Mouse (Mus musculus) thymus, adult 2 months (tissue): Measurements from ENCODE around the gene Emilin2.

Experiments used
- CTCF ChIP-seq: fragments of 200-500 bp; IDR thresholded peaks from 2 replicates; pipeline ENCODE4 v1.5.1; 2012; ENCODE audit warnings: mild to moderate bottlenecking, control low read depth, low read length, moderate library complexity, borderline replicate concordance; ENCODE audit not compliant: control insufficient read depth, poor library complexity, insufficient read depth; ENCODE audit errors: extremely low read depth
- POLR2A ChIP-seq: fragments of 200-500 bp; IDR thresholded peaks from 2 replicates; pipeline ENCODE4 v1.6.1; 2012; ENCODE audit warnings: mild to moderate bottlenecking, low read length, control low read depth, moderate library complexity; ENCODE audit not compliant: control insufficient read depth, poor library complexity, insufficient read depth; ENCODE audit errors: extremely low read depth

DNA sequence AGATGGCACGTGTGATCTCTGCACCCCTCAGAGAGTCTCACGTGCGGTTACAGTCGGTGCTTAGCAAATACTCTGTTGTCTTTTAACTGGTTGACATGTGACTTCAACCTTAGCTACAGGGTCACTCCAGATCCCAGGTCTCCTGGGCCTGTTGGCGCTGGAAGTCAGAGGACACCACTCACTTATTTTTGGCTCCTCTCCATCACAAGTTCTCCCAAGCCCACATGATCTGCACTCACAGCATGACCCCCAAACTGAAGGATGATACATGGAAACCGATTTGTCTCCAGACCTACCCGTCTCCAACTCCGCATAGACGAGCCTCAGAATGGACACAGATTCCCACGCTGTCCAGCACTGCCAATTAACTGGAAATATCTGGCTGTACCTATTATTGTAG, 43.6 kb downstream of the Emilin2 start:
- TF ChIP-seq CTCF, result no peak
- no peak for TF ChIP-seq POLR2A
